Mouse (Mus musculus) liver, embryonic 14.5 days (tissue): ENCODE results near the gene Lrrc71.

Experiments used
- CTCF ChIP-seq: IDR thresholded peaks from 2 replicates; pipeline ENCODE4 v1.5.1; 2016; ENCODE audit warnings: antibody characterized with exemption, low read depth, control low read depth
- EP300 ChIP-seq: IDR thresholded peaks from 2 replicates; pipeline ENCODE4 v1.6.1; 2016; ENCODE audit warnings: antibody characterized with exemption, low read depth

- no peak for TF ChIP-seq CTCF
- no peak for TF ChIP-seq EP300
Measured at GRCm38 (mm10) chr3:87761408-87762375, 13.3 kb upstream of the Lrrc71 start.
